Mouse (Mus musculus): ENCODE measurements around the gene Foxn3.

GRCm38 (mm10) chr12:99396461-99396860 is 166.9 kb downstream of the Foxn3 start:
- TF ChIP-seq MAFK (IDR thresholded peaks at IDR 0.05; ENCODE audit: insufficient replicate concordance, low read length) (no peak), UBTF (IDR thresholded peaks at IDR 0.05; ENCODE audit: low read depth, low read length) (no peak), USF1 (IDR thresholded peaks at IDR 0.05; ENCODE audit: low read depth, low read length) (no peak)

Data from CH12.LX (cell line).